Mouse (Mus musculus) CD4-positive helper T cell, adult 2 months (primary cell): Measurements from ENCODE around the gene Zfp54.
"Not testable (repeated sequence)": the region's sequence is repeated elsewhere in the genome, so short reads cannot be mapped to it uniquely, and the experiment has no call there.

Source experiments
- DNase-seq: peaks from one replicate; pipeline ENCODE4 v3.0.0-alpha.2; 2012; ENCODE audit warnings: low read depth, missing footprints, low spot score

Gene Zfp54

DNA sequence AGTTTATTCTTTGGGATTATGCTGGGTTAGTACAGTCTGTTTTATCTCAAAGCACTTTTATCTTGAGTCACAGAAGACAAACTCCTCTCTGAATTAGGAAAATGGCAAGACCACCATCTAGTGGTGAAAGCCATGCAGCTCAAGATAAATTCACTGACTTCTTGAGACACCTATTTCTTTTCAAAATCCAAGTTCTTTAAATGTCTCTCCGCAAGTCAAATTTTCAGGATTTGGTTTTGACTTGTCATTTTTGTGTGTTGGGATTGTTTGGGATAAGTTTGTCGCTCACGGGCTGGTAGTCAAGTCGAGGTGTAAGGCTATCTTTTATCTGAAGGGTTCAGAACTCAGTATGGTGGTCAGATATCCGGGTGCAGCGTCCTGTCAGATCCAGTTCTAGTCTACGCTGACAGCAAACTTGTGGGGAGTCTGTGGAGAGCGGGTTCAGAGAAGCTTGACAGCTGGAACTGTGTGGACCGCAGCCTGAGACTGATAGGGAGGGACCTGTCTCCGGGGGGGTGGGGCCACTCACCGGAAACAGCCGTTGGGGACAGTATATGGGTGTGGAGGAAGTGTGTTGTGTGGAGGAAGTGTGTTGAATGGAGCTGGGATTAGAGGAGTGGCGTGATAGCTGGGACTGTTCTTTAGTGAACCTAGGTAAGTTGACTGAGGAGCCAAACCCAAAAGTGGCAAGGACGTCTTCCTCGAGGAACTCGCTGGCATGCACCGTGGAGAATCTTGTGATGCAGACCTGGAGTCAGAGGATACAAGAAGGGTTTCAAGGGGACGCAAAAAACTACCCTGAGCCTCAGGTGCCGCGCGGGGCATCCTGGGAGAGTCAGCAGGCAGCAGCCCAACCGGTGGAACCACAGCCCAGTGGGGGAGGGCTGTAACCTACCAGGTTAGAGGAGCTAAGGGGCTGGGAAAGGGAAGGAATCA is at the start of gene Zfp54:
TSS of gene Zfp54 (plus strand) at position 564 of the 936 bp plus-strand sequence.
- DNase-seq: peak; percentile 86

- no peak for DNase-seq
Measured at GRCm38 (mm10) chr17:21375311-21375710, 47.7 kb upstream of the Zfp54 start.

DNA sequence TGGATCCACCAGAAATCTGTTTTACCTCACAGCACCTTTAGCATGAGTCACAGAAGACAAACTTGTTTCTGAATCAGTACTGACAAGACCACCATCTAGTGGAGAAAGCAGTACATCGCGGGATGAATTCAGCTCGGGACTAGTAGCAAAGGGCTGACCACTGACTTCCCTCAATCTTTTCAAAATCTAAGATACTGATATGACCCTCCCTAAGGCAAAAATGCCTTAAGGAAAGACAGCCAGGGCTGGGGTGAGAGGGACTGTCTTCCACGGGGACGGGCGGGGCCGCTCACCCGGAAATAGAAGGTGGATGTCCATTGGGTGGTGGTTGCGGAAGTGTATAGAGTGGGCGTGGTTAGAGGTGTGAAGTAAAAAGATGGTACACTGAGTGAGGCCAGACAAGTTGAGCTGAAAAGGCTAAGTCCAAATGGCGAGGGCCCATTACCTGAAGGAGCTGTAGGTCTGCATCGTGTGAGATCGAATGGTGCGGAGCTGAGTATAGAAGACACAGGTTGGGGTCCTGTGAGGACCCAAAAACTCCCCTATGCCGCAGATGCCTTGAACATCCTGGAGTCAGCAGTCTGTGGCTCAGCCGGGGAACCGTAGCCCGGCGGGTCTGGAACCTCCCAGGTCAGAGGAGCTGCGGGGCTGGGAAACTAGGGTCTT is 39.5 kb upstream of the Zfp54 start, which contains the start of gene Zfp677:
TSS of gene Zfp677 (plus strand) at position 358 of the 666 bp plus-strand sequence.
- DNase-seq: peak; percentile 91

DNA sequence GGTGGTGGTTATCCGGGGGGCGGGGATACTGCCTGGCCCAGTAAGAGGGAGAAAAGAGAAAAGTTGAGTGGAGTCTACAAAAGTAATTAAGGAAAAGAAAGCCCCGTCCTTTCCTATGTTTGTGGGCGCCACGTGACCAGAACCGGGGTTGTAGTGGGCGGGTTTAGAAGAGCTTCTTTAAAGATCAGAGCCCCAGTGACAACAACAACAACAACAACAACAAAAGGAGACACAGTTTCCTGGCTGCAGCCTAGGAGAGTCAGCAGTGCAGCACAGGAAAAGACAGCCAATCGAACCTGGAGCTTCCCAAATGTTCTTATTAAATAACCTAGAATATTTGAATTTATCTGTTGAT is 39.0 kb upstream of the Zfp54 start:
- DNase-seq: no peak

DNA sequence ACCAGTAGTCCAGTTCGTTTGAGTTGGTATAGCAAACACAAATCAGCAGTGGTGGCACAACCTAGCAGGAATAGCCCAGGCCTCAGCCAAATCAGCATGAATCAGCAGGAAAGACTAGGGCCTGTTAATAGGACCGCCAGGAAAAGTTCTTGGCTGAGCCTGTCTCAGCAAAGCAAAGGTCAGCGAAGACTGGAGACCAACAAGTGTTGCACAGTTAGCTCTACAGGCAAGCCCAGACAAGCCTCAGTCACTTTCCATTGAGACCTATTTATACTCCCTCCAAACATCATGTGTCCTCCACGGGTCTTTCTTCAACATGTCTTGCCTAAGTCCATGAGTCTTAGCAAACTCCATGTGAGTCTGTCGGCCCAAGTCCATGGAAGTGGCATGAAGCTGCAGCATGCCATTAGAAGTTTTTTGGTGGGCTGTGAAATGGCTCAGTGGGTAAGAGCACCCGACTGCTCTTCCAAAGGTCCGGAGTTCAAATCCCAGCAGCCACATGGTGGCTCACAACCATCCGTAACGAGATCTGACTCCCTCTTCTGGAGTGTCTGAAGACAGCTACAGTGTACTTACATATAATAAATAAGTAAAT is 15.9 kb downstream of the Zfp54 start:
- DNase-seq: not testable (repeated sequence)

GRCm38 (mm10) chr17:21449669-21450068 is 26.6 kb downstream of the Zfp54 start:
- peak; percentile 88 for DNase-seq

DNA sequence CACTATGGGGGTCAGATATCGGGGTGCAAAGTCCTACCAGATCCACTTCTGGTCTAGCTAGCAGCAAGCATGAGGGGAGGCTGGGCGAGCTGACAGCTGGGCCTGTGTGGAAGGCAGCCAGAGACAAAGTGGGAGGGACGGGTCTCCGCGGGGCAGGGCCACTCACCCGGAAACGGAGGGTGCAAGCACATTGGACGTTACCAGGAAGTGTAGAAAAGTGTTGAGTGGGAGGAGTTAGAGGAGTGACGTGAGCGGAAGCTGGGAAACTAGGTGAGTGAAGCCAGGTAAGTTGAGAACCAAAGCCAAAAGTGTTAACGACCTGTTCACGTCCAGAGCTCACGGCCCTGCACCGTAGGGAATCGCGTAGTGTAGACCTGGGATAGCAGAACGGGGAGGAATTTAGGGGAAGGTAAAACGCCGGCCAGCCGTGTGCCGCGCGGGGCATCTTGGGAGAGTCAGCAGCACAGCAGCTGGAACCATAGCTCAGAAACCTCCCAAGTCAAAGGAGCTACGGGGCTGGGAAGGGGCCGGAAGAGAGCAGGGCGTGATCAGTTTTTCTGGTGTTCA is 27.2 kb downstream of the Zfp54 start, which contains the start of gene Zfp51:
TSS of gene Zfp51 (plus strand) at position 237 of the 567 bp plus-strand sequence.
- peak; percentile 97 for DNase-seq

DNA sequence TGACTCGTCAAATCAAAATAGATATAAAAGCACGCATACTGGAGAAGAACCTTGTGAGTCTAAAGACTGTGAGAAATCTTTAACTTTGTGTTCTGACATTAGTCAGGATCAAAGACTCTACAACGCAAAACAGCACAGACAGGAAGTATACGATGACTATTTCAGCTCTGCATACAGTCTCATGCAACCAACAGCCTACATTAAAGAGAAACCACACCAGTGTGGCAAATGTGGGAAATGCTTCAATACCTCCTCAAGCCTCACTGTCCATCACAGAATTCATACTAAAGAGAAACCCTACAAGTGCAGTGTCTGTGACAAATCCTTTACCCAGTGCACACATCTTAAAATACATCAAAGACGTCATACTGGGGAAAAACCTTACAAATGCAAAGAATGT is 40.5 kb downstream of the Zfp54 start:
- DNase-seq: peak; percentile 84

GRCm38 (mm10) chr17:21472032-21472652 is 49.1 kb downstream of the Zfp54 start:
- DNase-seq: peak; percentile 50

GRCm38 (mm10) chr17:21472653-21473307 is 49.8 kb downstream of the Zfp54 start:
- DNase-seq: no peak

- DNase-seq: peak; percentile 63
Measured at GRCm38 (mm10) chr17:21473362-21474190, 50.5 kb downstream of the Zfp54 start.

- DNase-seq: peak; percentile 70
Measured at GRCm38 (mm10) chr17:21474729-21475128, 51.7 kb downstream of the Zfp54 start.

DNA sequence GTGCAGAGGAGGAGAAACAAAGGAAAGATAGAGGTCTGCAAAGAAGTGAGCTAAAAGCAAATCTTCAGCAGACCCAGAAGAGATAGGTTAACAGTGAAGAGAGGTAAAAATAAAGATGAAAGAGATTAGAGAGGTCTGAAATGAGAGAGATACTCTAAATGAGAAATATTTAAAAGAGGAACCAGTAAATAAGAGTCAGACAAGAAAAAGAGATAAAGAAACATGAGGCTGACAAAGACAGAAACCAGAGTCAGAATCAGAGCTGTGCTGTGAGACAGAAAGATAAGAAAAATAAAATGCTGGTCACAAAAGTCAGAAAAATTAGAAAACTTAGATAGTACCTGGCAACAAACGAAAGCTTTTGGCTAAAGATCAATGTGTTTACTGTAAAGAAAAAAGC is 52.3 kb downstream of the Zfp54 start:
- DNase-seq: not testable (repeated sequence)

GRCm38 (mm10) chr17:21476351-21476750 is 53.3 kb downstream of the Zfp54 start:
- not testable (repeated sequence) for DNase-seq

- DNase-seq: peak; percentile 25
Measured at GRCm38 (mm10) chr17:21478103-21478777, 55.2 kb downstream of the Zfp54 start.
